Mouse (Mus musculus) urinary bladder, postnatal 10 days (tissue): ENCODE data around the gene Pdcd6ip.
"Not testable (repeated sequence)": the region's sequence is repeated elsewhere in the genome, so short reads cannot be mapped to it uniquely, and the experiment has no call there.

Experiments
- DNase-seq: peaks from one replicate; pipeline ENCODE4 v3.0.0; 2022; ENCODE audit warnings: low spot score

Gene Pdcd6ip

DNA sequence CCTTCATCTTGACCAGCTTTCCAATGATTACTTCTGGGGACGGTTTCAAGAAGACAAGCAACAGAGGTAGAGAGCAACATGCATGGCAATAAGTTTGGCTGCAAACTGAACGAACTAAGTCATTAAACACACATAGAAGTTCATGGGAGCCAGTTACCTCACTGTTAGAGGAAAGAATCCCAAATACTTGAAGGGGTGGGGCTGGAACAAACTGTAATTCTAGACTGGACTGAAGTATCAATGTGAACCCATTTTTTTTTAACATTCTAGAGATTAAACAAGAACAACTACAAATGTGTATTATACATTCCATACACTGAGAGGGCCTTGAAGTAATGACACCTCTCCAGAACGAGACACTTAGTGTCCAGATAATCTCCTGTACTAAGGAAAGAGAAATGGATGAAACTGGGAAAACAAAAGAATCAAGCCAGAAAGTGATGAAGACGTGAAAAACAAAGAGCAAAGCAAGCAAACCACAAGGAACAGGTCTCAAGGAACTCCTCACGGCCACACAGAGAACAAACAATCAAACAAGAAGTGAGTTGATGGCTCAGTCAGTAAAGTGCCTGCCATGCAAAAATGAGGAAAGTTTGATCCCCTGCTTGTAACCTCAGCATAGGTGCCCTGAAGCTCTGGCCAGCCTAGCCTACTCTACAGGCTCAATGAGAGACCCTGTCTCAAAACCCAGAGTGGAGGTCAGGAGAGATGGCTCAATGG, 6.5 kb downstream of the Pdcd6ip start:
- no peak for DNase-seq

DNA sequence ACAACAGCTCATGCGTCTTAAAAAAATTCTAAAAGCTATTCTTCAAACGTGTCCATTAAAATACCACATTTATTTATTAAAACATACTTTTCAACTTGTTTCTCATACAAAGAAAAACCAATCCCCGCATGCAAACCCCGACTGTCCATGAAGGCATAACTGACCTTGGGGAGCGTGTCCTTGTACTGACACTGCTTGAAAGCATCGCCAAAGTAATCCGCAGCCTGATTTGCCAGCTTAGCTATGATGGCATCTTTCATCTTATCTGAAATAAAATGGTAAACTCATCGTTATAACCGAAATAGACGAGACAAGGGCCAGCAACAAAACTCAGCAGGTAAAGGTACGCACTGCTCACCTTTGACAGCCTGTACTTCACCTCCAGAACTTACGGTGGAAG, 20.6 kb downstream of the Pdcd6ip start:
- DNase-seq, result no peak

DNA sequence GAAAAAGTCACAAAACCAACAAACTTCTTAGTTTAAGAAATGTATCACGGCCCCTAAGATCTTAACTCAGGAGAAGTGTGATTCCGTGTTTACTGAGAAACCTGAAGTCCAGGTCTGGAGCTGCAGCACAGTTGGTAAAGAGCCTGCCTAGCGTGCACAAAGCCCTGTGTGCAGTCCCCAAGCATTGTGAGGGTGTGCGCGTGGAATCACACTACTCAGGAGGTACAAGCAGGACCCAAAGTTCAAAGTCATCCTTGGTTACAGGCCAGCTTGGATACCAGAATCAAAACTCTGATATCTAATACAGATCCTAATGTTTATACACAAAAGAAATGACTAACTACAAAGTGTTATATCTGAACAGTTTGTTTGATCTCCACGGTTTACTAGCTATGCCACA, 34.3 kb downstream of the Pdcd6ip start:
- DNase-seq, result no peak

DNA sequence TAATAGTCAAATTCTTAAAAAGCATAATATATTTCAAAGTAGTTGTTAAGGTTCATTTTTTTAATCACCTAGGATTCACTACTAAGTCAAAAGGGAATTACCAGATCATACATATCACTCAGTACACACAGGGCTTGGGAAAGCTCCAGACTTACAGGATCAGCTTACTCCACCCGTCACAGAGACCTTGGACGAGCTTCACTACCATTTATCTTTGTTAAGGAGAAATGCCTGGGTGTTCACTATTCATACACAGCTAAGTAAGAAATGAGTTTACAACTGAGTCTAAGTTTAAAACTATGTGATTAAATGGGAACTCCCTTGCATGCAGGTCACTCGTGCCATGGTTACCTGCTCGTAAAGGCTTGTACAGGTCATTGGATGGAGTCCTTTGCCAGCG, 35.7 kb downstream of the Pdcd6ip start:
- DNase-seq, result no peak

DNA sequence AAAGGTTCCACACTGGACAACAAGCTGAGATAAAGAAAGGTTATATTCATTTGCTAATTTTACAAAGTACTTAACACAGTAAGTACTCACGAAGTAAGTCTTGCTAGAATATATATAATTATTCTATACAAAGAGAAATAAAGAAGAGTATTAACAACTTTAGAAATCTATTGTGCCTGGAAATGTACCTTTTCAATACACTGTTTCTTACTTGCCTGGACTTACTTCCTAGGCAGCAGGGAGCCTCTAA, 37.3 kb downstream of the Pdcd6ip start:
- no peak for DNase-seq

DNA sequence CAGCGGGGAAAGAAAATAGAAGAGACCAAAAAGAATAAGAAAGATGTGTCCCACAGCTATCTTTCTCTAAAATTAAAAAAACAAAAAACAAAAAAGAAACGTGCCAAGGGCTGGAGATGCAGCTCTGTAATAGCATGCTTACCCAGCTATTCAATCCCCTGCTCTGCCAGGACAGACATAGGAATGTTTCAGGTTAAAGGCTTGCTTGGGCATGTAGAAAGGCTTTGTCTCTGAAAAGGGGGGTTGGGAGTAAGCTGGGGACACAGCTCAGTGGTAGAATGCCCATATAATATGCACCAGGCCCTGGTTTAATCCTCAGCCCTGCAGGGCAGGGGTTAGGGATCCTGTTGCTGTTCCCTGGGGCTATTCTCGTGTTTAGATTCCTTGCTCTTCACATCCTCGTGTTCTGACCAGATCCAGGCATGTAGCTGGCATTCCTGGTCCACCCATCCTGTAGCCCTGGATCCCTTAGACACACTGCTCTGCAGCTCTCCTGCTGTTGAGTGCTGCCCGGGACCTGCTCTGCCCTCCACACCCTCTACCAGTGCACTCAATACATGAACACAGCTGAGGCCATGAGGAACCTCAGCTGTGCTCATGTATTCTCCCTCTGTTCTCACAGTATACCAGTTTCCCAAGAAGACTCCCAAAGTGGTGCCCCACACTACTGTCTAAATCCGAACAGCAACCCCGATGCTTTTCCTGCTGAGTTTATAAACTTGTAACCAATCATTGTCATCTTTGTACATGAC, 37.8 kb downstream of the Pdcd6ip start:
- DNase-seq, result no peak

DNA sequence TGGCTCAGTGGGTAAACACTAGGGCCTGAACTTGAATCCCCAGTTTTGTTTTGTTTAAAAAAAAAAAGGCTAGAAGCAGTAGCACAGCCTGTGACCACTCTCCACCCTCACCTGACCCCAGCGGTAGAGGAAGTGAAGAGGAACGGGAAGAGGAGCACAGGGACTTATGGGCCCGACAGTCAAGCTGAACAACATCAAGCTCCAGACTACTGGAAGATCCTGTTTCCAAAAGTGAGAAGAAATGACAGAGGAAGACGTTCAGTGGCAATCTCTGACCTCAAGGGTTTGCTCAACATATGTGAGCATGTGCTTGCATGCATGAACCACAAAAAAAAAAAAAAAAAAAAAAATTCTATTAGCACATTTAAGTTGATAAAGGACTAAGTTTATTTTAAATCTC, 44.6 kb downstream of the Pdcd6ip start:
- DNase-seq, result no peak

DNA sequence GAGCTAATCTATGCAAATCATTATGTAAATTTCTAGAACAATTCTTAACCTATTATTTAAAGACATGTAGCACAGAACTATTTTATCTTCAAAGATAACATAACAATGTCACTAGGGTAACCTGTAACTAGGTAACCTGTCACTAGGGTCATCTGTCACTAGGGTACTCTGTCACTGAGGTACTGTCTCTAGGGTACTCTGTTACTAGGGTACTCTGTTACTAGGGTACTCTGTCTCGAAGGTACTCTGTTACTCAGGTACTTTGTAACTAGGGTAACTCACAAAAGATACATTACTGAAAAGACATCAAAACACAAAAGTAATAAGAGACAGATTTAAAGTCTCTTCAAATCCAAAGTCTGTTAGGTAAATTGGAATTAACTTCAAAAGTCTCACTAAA, 50.2 kb downstream of the Pdcd6ip start:
- no peak for DNase-seq

DNA sequence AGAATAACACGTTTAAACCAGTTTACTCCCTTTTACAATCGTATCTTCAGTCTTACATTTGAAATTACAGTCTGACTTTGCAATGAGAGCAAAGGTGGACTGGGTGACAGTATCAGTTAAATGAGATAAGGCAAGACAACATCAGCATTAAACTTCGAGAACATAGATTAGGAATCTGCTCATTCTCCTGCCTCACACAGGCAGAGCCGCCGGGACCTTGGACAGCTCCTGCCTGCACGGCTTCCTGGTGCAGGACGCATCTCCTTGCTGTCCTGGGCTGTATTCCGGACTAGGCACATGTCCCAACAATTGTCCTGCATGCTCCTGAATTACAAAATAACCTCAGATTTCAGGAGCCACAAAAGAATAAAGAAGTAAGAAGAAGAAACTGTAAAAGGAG, 54.5 kb downstream of the Pdcd6ip start:
- DNase-seq, result no peak

DNA sequence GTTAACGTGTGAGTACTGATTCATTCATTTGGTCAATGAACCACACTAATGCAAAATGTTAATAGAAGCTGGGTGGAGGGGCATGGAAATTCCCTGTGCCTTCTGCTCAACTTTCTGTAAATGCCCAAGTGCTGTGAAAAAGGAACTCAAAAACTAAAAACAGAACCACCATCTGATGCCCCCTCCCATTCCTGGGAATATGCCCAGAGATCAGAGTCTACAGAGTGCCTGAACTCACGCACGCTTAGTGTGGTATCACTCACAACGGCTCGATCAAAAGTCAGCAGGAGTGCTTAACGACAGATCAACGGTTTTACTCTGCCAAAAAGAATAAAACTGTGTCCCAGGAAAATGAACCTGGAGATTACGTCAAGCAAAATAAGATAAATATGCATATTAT, 57.3 kb downstream of the Pdcd6ip start:
- no peak for DNase-seq

DNA sequence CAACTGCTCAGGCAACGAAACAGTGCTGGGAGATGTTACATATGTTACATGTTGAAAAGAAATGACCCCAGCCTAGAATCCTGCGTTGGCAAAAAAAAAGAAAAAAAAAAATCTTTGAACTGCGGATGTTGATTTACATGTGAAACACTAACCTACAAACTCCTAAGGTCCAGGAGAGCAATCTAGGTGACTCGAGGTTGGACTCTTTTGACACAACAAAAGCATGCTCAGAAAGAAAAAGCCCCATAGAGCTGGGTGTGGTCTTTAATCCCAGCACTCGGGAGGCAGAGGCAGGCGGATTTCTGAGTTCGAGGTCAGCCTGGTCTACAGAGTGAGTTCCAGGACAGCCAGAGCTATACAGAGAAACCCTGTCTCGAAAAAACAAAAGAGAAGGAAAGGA, 58.8 kb downstream of the Pdcd6ip start:
- DNase-seq, result not testable (repeated sequence)

DNA sequence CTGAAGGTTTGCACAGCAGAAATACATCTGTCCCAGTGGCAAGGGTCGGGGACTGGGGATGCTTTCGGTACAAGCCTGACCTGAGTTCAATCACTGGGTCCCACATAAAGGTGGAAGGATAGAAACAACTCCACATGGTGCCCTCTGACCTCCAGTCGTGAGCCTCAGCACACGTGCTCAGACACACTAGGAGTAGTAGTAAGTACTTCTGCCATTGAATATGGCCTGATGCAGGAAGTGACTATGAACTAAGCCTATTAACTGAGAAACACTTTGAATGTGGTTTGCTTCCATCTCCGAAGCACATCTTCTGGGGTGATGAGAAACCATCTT, 62.3 kb downstream of the Pdcd6ip start:
- DNase-seq, result no peak

DNA sequence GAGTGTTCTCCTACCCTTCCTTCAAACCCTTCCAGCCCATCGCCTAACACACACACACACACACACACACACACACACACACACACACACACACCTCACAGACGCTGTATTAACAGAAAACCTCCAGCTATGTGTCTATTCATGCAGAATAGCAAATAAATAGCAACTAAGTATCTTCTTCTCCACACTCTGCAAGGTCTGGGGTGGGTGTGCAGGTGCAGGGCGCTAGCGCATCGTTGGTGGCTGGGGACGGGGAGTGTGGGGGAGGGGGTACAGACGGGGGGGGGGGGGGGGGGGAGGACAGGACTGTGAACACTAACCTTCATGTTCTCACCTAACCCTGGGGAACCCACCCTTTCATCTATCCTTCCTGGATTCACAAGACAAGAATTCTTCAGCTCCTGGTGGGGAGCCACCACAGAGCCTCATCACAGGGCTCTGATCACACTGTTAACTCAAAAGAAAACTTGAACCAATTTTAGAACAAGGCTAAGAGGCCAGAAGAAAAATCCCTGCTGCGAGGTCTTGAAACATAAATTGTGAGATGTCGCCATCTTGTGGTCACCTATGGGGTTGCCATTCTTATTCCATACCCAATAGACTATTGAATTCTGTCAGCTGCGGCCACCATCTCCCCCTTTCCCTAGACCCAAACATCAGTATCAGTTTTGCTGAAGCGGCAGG, 62.8 kb downstream of the Pdcd6ip start:
- no peak for DNase-seq

DNA sequence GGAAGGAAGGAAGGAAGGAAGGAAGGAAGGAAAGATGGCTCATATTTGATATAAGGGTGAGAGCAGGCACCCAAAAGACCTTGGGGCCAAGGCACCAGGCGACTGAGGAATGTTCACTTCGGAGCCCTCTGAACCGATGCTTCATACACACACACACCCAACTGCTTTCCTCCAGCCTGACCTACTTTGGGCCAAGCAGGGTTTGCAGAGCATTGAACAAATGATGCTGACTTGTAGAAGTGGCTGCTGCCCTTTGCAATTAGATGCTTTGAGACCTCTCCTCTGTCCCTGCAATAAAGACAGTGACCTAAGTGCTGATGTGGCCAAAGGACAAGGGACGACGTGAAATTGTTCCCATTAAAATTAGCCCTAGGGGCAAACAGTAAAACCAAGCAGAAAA, 63.4 kb downstream of the Pdcd6ip start:
- DNase-seq, result no peak

DNA sequence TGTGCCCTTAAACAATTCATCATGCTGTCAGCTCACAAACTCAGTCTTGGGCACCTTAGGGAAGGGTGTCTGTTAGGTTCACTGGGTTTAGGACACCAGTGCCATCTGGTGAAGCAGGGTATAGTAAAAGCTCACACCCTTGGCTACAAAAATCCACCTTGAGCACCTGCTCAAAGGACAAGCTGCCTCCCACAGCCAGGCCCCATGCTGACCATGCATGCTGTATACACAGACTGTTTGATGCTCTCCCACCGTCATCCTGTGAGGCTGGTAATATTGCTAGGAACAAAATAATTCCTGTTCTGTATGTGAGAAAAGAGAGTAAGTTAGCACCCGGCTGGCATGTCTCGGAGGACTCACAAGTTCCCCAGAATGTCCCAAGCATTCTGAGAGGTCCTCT, 64.0 kb downstream of the Pdcd6ip start:
- DNase-seq, result no peak

DNA sequence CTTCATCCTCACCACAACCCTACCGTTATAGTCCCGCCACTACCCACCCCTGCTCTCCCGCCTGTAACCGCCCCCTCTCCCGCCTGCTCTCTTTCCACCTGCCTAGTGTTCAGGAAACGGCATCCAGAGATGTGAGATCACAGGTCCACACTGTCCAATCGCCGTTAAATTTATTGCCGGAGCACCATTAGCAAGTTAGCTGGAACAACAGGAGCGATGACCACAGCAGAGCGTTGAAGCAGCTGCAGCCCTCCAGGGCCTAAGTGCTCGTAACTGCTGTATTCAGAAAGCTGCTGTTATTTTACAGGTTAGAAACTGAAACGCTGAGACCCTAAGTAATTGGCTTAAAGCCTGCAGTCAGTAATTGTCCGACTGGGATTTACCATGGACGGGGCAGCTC, 64.4 kb downstream of the Pdcd6ip start:
- DNase-seq, result no peak

DNA sequence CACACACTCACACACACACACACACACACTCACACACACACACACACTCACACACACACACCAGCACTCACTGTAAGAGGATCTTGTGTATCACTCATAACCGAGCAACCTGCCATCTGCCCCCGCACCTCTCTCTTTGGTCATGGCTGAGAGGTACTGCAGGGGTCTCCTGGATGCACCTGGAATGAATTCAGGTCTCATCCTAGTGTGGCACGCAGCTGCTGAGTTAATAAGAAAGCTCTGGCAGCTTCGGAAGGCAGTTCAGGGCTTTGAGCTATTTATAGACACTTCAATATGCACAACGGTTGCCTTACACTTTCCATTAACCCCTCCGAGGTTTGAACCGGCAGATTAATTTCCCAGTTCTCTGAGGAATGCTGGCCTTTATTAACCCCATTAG, 73.1 kb downstream of the Pdcd6ip start:
- DNase-seq, result no peak

DNA sequence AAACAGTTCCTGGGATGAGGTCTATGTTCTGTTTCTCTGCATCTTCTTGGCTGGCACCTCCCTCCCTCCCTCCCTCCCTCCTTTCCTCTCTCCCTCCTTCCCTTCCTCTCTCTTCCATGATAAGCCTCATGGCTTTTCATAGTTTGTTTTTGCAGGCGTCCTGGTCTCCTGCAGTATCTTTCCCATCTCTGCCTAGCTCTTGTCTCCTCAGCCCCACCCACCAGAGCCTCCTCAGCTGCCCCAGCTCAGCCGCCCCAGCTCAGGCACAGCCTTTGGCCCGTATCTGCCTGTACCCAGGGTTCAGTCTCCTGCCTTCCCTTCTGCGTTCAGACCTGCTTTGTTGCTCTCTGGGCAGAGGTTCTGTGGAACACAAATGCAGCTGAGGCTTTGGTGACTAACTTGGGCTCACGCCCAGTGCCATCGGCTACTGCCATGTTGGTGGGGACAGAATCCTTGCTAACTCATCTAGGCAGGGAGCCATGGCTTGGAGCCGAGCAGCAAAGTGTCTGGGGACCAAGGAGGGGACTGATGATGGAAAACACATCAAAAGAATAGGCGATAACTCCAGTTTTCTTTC, 74.8 kb downstream of the Pdcd6ip start:
- DNase-seq, result no peak

DNA sequence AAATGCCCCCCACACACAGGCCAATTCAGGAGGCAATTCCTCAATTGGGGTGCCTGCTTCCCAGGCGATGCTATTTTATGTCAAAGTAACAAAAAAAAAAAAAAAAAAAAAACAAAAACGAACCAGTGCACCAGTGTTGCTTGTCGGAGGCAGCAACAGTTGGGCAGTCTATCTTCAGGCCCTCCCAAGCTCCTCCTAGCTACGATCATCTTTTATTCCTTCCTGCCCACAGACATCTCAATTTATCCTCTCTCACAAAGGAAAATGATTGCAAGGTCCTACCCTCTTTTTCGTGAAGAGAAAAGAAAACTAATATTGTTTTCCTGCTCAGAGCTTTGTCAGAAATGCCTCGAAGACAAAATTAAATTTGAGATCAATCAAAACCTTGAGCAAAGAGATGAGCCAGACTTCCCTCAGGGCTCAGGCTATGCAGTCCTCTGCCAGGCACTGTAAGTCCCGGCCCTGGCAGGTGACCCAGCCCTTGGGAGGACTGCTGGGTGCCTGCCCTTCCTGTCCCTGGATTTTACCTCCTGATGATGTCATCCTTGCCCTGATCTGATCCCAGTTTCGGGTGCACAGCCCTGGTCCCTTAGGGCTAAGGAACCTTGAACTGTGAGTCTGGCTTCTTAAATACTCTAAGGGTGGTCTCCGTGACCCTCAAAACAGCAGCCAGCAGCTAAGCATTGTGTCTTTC, 75.6 kb downstream of the Pdcd6ip start:
- no peak for DNase-seq

DNA sequence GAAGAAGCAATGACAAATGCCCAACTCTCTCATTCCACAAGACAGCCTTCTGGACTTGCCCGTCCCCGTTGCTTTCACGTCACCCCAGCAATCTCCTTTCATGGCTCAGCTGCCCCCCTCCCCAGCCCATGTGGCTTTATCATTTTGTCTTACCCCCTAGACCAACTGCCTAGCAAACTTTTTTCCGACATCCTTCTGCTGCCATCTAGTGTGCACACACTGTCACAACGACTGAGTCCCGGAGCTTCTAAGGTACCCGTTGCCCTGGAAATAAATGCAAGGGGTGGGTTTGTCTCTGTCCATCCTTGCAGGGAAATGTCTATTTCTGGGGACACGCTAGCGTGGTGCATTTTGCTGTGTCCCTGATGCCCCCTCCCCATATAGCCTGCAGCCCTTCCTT, 78.4 kb downstream of the Pdcd6ip start:
- DNase-seq, result no peak

DNA sequence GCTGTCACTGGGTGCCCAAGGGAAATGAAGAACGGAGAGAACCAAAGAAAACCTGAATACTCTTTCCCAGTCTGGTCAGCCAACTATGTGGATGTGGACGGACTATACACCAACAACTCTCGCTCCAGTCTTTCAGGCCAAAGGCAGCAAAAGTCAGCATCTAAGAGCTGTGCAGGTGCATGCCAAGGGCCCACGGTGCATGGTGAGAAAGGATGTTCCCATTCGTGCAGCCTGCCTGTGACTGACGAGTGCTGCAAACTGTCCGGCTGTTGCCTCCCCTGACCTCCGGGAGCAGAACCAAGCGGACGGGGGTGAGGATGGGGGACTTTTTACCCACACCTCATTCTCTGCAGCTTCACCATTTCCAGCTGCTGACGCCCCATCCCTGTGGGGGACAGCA, 78.9 kb downstream of the Pdcd6ip start:
- DNase-seq, result no peak

DNA sequence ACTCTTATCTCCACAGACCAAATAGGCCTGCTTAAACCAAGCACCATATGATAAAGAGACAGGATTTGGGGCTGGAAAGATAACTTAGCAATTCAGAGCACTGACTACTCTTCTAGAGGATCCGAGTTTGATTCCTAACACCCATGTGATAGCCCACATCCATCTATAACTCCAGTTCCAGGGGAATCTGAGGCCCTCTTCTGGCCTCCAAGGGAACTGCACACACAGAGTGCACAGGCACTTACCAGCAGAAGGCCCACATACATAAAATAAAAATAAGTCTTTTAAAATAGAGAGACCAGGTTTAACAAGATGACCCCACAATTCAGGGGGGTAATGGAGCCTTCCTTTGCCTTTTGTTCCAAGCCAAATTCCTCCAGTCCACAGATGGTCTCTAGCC, 79.3 kb downstream of the Pdcd6ip start:
- DNase-seq, result no peak

DNA sequence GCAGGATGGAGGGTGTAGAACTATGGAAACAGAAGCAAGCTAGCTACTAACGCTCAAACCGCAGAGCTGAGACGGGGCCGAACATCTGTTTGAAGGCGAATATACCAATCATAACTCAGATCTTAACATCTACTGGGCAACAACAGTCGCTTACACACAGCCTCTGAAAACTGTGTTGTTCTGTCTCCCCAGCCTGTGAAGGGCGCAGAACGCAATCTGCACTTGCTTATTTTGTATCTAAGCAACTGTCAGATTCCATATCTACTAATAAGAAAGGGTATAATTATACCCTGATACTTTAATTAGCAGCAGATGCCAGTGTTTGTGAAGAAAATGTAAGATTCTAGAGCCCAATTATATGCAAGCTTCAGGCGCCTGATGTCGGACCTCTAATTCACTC, 81.3 kb downstream of the Pdcd6ip start:
- no peak for DNase-seq
